Mouse (Mus musculus): Measurements from ENCODE around the gene Prdx6. TPM values are rescaled to one million over a fixed set of nuclear protein-coding genes. Genes with fewer than 3 reads are reported as not detected.

The Prdx6 gene
- polyA plus RNA-seq, 1 experiment from 2014 or later: 278 TPM

- Histone ChIP-seq H3K36me3 (ENCODE audit: control insufficient read depth, insufficient read depth, low read length) (no peaks in the 10 kb centered on the region), H3K4me1 (replicated peaks; ENCODE audit: control insufficient read depth, insufficient read depth) (no peaks in the 10 kb centered on the region), H3K27ac (replicated peaks) (no peak overlapping the region), H3K9me3 (ENCODE audit: control insufficient read depth, low read length) (no peaks in the 10 kb centered on the region), H3K4me3 (ENCODE audit: low read depth, low read length) (no peak overlapping the region), H3K9ac (ENCODE audit: low read length) (no peak overlapping the region), H3K4me2 (replicated peaks; ENCODE audit: low read depth) (no peak overlapping the region), H3K27me3 (ENCODE audit: control insufficient read depth, insufficient read depth, low read length) (no peaks in the 10 kb centered on the region)
- ATAC-seq (ENCODE audit: low FRiP score, low TSS enrichment): no peak
- no peak for DNase-seq (ENCODE audit: low spot score)
- TF ChIP-seq CTCF (IDR thresholded peaks at IDR 0.05; ENCODE audit: low read depth): no peak
- no peak for TF ChIP-seq EP300 (optimal IDR thresholded peaks at IDR 0.05)
- WGBS: 91% methylated on average over 1 of the region's 1 CpGs
Measured at GRCm38 (mm10) chr1:161273486-161273885, 22.5 kb upstream of the Prdx6 start.

DNA sequence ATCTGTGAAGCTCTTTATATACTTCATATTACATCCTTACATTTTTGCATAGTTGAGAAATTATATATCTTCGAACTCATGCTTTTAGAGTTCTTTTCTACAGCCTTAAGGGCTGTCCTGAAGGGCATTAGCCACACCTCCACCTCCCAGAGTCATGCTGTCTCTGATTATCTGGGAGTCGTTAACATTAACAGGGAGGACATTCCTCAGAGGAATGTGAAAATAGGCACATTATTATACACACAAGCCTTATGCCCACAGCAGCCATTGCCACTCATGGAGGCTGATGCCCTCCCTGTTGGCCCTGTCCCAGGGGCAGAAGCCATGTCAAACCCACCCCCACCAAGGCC, 20.4 kb upstream of the Prdx6 start:
- DNase-seq (ENCODE audit: low spot score): no peak
- H3K27ac ChIP-seq (replicated peaks): no peak overlapping the region
- H3K27me3 ChIP-seq (ENCODE audit: control insufficient read depth, insufficient read depth, low read length): no peaks in the 10 kb centered on the region
- no peak for TF ChIP-seq CTCF (IDR thresholded peaks at IDR 0.05; ENCODE audit: low read depth)
- TF ChIP-seq EP300 (optimal IDR thresholded peaks at IDR 0.05): no peak
- H3K4me1 ChIP-seq (replicated peaks; ENCODE audit: control insufficient read depth, insufficient read depth): no peaks in the 10 kb centered on the region
- H3K4me2 ChIP-seq (replicated peaks; ENCODE audit: low read depth): no peak overlapping the region
- no peaks in the 10 kb centered on the region for H3K36me3 ChIP-seq (ENCODE audit: control insufficient read depth, insufficient read depth, low read length)
- 68% methylated on average over 2 of the region's 2 CpGs for WGBS
- no peak overlapping the region for H3K4me3 ChIP-seq (ENCODE audit: low read depth, low read length)
- ATAC-seq (ENCODE audit: low FRiP score, low TSS enrichment): no peak
- no peaks in the 10 kb centered on the region for H3K9me3 ChIP-seq (ENCODE audit: control insufficient read depth, low read length)
- no peak overlapping the region for H3K9ac ChIP-seq (ENCODE audit: low read length)

- no peaks in the 10 kb centered on the region for H3K4me1 ChIP-seq (replicated peaks; ENCODE audit: control insufficient read depth, insufficient read depth)
- TF ChIP-seq EP300 (optimal IDR thresholded peaks at IDR 0.05): no peak
- no peak for TF ChIP-seq CTCF (IDR thresholded peaks at IDR 0.05; ENCODE audit: low read depth)
- no peaks in the 10 kb centered on the region for H3K27me3 ChIP-seq (ENCODE audit: control insufficient read depth, insufficient read depth, low read length)
- no peak overlapping the region for H3K27ac ChIP-seq (replicated peaks)
- H3K9ac ChIP-seq (ENCODE audit: low read length): no peak overlapping the region
- no peaks in the 10 kb centered on the region for H3K9me3 ChIP-seq (ENCODE audit: control insufficient read depth, low read length)
- WGBS: 58% methylated on average over 4 of the region's 4 CpGs
- H3K4me3 ChIP-seq (ENCODE audit: low read depth, low read length): no peak overlapping the region
- no peak for ATAC-seq (ENCODE audit: low FRiP score, low TSS enrichment)
- no peak overlapping the region for H3K4me2 ChIP-seq (replicated peaks; ENCODE audit: low read depth)
- H3K36me3 ChIP-seq (ENCODE audit: control insufficient read depth, insufficient read depth, low read length): no peaks in the 10 kb centered on the region
- no peak for DNase-seq (ENCODE audit: low spot score)
Measured at GRCm38 (mm10) chr1:161270776-161271460, 19.9 kb upstream of the Prdx6 start.

DNA sequence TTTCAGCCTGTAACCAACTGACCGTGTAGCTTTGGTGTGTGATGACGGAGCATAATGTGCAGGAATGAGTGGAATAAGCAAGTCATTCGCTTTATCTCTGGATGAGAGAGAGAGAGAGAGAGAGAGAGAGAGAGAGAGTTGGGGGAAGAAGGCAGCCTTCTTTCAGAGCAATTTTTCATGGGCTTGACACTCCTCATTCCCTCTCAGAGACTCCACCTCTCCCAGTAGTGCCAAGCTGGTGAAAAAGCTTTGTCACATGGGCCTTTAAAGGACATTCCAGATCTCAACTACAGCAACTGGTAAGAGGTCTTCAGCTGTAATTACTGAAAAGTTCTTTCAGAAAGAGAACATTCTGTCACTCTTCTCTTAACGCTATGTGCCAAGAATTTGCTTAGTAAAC, 18.3 kb upstream of the Prdx6 start:
- WGBS: 60% methylated on average over 4 of the region's 4 CpGs
- H3K9me3 ChIP-seq (ENCODE audit: control insufficient read depth, low read length): no peaks in the 10 kb centered on the region
- no peak overlapping the region for H3K4me2 ChIP-seq (replicated peaks; ENCODE audit: low read depth)
- no peaks in the 10 kb centered on the region for H3K36me3 ChIP-seq (ENCODE audit: control insufficient read depth, insufficient read depth, low read length)
- no peak overlapping the region for H3K4me3 ChIP-seq (ENCODE audit: low read depth, low read length)
- no peak overlapping the region for H3K9ac ChIP-seq (ENCODE audit: low read length)
- H3K27ac ChIP-seq (replicated peaks): no peak overlapping the region
- no peaks in the 10 kb centered on the region for H3K27me3 ChIP-seq (ENCODE audit: control insufficient read depth, insufficient read depth, low read length)
- DNase-seq (ENCODE audit: low spot score): no peak
- no peaks in the 10 kb centered on the region for H3K4me1 ChIP-seq (replicated peaks; ENCODE audit: control insufficient read depth, insufficient read depth)
- TF ChIP-seq EP300 (optimal IDR thresholded peaks at IDR 0.05) (no peak), CTCF (IDR thresholded peaks at IDR 0.05; ENCODE audit: low read depth) (no peak)
- ATAC-seq (ENCODE audit: low FRiP score, low TSS enrichment): no peak; the same call in 1 of the 2 replicates

DNA sequence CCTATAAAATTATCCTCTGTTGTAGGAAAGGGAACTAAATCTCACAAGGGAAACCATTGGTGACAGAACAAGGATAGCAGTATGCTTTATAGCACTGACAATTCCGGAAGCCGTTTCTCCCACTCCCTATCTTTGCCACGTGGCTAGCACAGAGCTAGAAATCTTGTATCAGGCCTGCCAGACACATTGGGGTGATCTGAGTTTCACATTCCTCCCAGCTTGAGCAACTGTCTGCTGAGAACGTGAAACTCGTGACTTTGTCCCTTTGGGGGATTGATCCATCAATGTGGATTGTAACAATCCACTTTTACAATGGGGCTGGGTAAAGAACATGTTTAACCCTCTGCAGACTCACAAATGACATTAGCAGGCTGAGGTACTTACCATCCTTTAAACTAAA, 17.9 kb upstream of the Prdx6 start:
- no peak overlapping the region for H3K4me2 ChIP-seq (replicated peaks; ENCODE audit: low read depth)
- no peak; the same call in 1 of the 2 replicates for ATAC-seq (ENCODE audit: low FRiP score, low TSS enrichment)
- no peak overlapping the region for H3K9ac ChIP-seq (ENCODE audit: low read length)
- no peaks in the 10 kb centered on the region for H3K36me3 ChIP-seq (ENCODE audit: control insufficient read depth, insufficient read depth, low read length)
- no peak overlapping the region for H3K27ac ChIP-seq (replicated peaks)
- H3K27me3 ChIP-seq (ENCODE audit: control insufficient read depth, insufficient read depth, low read length): no peaks in the 10 kb centered on the region
- no peaks in the 10 kb centered on the region for H3K4me1 ChIP-seq (replicated peaks; ENCODE audit: control insufficient read depth, insufficient read depth)
- whole genome bisulfite sequencing: 55% methylated on average over 5 of the region's 5 CpGs
- no peaks in the 10 kb centered on the region for H3K9me3 ChIP-seq (ENCODE audit: control insufficient read depth, low read length)
- no peak overlapping the region for H3K4me3 ChIP-seq (ENCODE audit: low read depth, low read length)
- DNase-seq (ENCODE audit: low spot score): no peak
- TF ChIP-seq EP300 (optimal IDR thresholded peaks at IDR 0.05) (no peak), CTCF (IDR thresholded peaks at IDR 0.05; ENCODE audit: low read depth) (no peak)

DNA sequence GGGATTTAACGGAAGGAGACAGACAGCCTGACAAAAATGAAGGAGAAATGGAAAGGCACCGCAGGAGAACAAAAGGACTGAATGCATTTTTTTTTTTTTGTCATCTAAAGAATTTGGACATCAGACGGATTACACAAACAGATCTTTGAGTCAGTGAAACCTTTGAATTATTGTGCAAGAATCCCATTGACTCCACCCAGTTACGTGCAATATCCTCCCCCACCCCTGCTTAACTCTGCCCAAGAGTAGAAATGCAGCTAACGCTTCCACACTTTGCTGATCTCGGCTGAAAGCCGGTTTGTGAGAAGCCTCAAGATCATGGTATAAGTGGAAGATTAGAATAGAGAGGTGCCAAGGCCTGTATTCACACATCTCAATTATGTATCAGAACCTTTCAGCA, 17.1 kb upstream of the Prdx6 start:
- ATAC-seq (ENCODE audit: low FRiP score, low TSS enrichment) (no peak), DNase-seq (ENCODE audit: low spot score) (no peak)
- no peak overlapping the region for H3K4me3 ChIP-seq (ENCODE audit: low read depth, low read length)
- no peak overlapping the region for H3K9ac ChIP-seq (ENCODE audit: low read length)
- H3K27me3 ChIP-seq (ENCODE audit: control insufficient read depth, insufficient read depth, low read length): no peaks in the 10 kb centered on the region
- no peaks in the 10 kb centered on the region for H3K36me3 ChIP-seq (ENCODE audit: control insufficient read depth, insufficient read depth, low read length)
- H3K27ac ChIP-seq (replicated peaks): no peak overlapping the region
- H3K9me3 ChIP-seq (ENCODE audit: control insufficient read depth, low read length): no peaks in the 10 kb centered on the region
- TF ChIP-seq CTCF (IDR thresholded peaks at IDR 0.05; ENCODE audit: low read depth) (no peak), EP300 (optimal IDR thresholded peaks at IDR 0.05) (no peak)
- H3K4me2 ChIP-seq (replicated peaks; ENCODE audit: low read depth): no peak overlapping the region
- H3K4me1 ChIP-seq (replicated peaks; ENCODE audit: control insufficient read depth, insufficient read depth): no peaks in the 10 kb centered on the region
- WGBS: 56% methylated on average over 7 of the region's 7 CpGs

Data from stomach, postnatal 0 days (tissue).